Mouse (Mus musculus): ENCODE measurements at regions not wholly inside any gene's neighbourhood (a gene's known extent, or its start where the extent isn't known, plus 50 kb on each side); places are given as distances from the start of the nearest gene placed in this dataset.

DNA sequence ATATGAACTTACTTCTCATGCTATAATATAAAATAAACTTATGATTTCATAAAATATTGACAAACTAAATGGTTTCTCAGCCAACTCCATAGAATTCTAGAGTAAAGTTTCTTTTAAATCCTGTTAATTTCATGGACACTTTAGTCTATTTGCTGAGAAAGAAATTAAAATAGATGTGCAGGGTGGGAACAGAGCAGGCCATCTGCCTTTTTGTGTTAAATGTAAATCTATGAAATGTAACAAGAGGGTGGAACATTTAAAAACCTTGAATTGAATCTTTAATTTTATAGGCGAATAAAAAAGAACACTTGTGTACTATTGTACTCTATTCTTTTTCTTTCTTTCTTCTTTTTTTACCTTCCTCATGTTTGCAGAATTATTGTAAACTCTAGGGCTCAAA, 1050.7 kb downstream of the Tbl1xr1 start:
- no peak for DNase-seq (ENCODE audit: low read depth, low spot score)

GRCm38 (mm10) chr3:23135551-23135950, 1059.1 kb downstream of the Tbl1xr1 start:
- DNase-seq (ENCODE audit: low read depth, low spot score) = no peak

- no peak for DNase-seq (ENCODE audit: low read depth, low spot score)
Measured at GRCm38 (mm10) chr3:23138932-23139331, 1062.5 kb downstream of the Tbl1xr1 start.

- DNase-seq (ENCODE audit: low read depth, low spot score) = no peak
Measured at GRCm38 (mm10) chr3:23164828-23165450, 1088.5 kb downstream of the Tbl1xr1 start.

DNA sequence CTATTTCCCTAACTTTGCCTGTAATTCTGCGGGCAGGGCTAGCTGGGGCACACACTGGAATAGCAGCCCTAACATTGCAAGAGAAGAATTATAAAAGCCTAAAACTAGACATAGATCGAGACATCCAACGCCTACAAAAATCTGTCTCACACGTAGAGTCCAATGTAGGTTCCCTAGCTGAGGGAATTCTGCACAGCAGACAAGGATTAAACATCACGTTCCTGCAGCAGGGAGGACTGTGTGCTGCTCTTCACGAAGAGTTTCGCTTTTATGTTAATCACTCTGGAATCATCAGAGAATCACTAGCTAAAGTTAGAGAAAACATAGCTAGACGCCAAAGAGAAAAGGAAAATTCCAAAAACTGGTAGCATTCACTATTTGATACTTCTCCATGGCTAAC, 1106.9 kb downstream of the Tbl1xr1 start:
- no peak for DNase-seq (ENCODE audit: low read depth, low spot score)

DNA sequence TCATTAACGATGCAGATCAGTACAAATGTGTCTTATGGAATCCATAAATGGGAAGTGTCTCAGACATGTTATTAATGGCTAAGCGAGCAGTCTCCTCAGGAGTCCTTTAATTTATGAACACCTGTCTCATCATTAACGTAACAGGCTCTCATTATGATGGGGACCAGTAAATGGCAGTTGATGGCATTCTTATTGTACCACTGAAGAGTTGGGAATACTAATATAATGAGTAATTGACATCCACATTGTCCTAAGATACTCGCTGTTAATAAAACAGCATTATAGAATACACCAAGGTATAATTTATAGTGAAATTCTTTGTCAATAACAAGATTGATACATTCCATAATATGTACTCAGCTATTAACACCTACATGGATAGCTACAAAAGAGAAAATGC, 1112.0 kb downstream of the Tbl1xr1 start:
- DNase-seq (ENCODE audit: low read depth, low spot score) = no peak

- no peak for DNase-seq (ENCODE audit: low read depth, low spot score)
Measured at GRCm38 (mm10) chr3:23200056-23200455, 1123.6 kb downstream of the Tbl1xr1 start.

DNA sequence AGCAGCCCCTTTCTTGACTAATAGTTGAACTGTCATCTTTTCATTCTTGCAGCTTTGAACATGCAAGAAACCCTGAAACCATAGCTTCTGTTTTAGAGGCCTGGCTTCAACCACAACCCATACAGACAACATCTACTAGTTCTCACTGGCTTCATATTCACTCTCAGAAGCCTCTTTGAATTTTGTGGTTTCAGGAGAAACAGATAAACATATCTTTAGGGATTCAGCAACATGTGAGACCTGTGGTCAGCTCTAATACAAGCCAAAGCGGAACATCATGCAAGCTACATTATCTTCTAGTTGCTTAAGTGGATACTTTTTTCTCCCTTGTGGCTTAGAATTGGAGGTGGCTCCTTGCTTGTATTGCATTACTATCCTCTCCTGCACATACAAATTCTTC, 1138.0 kb downstream of the Tbl1xr1 start:
- DNase-seq (ENCODE audit: low read depth, low spot score) = no peak

DNA sequence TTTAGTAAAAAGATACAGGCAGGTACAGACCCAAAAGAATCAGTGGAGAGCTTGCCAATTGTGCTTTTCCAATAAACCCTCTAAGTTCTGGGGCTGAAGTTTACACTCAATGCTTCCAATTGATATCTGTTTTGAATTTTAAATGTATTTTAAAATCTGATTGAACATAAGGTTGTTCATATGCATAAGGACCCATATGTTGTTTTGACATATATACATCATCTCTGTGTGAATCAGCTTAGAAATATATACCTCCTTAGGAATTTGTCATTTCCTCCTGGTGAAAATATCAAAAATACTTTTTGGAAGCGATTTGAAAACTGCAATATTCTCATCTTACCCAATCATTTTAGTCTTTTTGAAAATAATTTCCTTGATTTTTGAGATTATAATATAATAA, 1140.3 kb downstream of the Tbl1xr1 start:
- DNase-seq (ENCODE audit: low read depth, low spot score) = peak; percentile 14

DNA sequence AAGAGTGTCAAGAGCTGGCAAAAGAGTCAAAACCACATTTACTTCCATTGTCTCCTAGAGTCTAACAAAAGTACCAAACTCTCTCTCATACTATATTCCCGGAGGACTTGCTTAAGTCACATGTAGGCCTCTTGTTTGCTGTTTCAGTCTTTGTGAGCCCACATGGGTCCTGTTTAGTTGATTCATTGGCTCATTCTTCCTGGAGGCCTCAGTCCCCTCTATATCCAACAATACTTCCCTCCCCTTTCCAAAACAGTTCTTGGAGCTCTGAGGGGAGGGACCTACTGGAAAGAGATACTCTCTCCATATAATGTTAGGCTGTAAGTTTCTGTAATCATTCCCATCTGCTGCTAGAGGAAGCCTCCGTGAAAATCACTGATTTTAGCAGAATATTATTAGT, 1171.8 kb downstream of the Tbl1xr1 start:
- DNase-seq (ENCODE audit: low read depth, low spot score) = no peak

DNA sequence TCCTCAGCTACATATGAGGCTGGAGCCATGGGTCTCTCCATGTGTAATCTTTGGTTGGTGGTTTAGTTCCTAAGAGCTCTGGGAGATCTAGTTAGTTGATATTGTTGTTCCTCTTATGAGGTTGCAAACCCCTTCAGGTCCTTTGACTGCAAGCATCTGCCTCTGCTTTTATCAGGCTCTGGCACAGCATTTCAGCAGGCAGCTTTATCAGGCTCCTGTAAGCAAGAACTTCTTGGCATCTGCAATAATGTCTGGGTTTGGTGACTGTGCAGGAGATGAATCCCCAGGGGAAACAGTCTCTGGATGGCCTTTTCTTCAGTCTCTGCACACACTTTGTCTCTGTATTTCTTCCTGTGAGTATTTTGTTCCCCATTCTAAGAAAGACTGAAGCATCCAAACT, 1175.7 kb downstream of the Tbl1xr1 start:
- no peak for DNase-seq (ENCODE audit: low read depth, low spot score)

- no peak for DNase-seq (ENCODE audit: low read depth, low spot score)
Measured at GRCm38 (mm10) chr3:23298818-23299217, 1222.4 kb downstream of the Tbl1xr1 start.

GRCm38 (mm10) chr3:23334216-23334615, 1257.8 kb downstream of the Tbl1xr1 start:
- DNase-seq (ENCODE audit: low read depth, low spot score) = no peak

- DNase-seq (ENCODE audit: low read depth, low spot score) = no peak
Measured at GRCm38 (mm10) chr3:23334958-23335357, 1258.5 kb downstream of the Tbl1xr1 start.

- no peak for DNase-seq (ENCODE audit: low read depth, low spot score)
Measured at GRCm38 (mm10) chr3:23374341-23374740, 1297.9 kb downstream of the Tbl1xr1 start.

DNA sequence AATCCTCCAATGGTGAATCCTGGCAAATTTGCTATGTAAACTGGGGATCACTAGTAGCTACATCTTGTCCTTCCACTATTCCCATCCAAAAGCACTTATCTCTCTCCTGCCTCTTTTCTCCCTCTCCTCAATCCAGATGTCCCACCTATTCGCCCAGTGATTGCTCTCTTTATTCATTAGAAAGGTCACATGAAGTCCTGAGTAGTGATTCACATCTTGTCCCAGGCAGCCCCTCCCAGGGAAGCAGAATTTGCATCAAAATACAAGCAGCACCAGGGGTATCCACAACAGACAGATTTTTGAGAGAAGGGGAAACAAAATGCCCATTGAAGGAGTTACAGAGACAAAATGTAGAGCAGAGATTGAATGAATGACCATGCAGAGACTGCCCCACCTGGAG, 1328.4 kb downstream of the Tbl1xr1 start:
- DNase-seq (ENCODE audit: low read depth, low spot score) = no peak

DNA sequence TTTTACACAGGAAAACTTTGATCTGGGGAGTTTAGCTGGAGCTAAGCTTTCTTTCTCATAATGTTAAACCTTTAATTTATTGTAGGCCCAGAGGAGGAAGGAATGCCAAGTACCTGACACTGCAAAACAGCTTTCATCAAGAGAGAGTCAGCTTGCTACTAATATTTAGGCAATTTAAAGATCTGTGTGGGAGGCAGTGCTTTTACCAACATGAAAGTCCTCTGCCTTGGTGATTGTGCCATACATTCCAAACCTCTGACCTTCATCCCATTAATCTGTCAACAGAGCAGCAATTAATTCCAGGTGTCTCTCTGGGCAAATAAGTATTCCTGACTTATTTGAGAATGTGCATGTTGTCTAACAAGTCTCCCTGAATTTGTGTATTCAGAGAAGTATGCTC, 1333.0 kb downstream of the Tbl1xr1 start:
- DNase-seq (ENCODE audit: low read depth, low spot score) = no peak

DNA sequence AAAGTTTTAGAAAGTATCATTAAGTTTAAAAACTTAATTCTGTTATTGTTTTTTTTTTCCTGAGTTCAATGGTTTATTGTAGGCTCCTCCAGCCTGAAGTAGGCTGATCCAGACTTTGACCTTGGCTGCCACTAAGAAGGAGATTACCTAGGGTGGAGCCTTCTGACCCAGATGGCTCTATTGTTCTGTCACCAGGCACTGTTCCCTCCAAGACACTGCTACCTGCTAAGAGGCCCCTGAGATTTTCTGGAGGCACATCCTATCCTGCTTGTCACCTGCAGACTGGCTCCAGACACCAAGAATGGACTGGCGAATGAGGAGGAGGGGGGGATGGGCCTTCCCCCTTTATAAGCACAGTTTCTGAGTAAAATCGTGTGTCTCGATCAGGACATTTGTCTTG, 1350.5 kb downstream of the Tbl1xr1 start:
- DNase-seq (ENCODE audit: low read depth, low spot score) = no peak

DNA sequence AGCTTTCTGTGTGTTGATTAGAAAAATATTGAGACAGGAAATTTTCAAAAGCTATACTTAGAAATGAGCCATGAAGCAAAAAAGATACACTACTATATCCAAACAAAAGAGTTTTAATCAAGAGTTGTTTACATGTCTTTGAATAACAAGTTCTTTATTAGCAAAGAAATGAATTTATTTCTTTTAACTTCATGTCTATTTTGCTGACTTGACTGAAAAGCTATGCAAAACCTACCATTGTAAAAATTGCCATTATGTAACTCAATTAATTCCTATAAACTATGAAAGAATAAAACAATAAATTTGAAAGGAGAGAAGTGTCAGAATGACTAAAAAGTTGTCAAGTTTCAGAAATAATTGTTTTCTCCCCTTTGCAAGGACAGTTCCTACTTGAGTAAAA, 1358.6 kb downstream of the Tbl1xr1 start:
- no peak for DNase-seq (ENCODE audit: low read depth, low spot score)

DNA sequence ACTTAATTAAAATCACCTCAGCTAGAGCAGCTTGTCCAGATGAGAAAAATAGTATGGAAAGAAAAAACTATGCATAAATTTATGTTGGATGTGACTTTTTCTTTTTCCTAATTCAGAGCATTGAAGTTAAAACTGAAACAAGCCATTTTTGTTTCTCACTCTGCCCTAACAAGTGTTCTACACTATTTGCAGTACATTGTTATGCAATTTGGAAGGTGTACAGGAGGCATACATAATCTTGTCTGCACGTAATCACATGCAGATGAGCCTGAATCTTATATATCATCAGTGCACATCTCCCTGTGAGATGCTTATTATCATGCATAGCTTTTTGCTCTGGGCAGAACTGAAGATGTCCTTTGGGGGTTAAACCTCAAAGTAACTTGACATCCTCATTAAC, 1381.3 kb downstream of the Tbl1xr1 start:
- no peak for DNase-seq (ENCODE audit: low read depth, low spot score)

GRCm38 (mm10) chr3:23499889-23500288, 1423.4 kb downstream of the Tbl1xr1 start:
- no peak for DNase-seq (ENCODE audit: low read depth, low spot score)

DNA sequence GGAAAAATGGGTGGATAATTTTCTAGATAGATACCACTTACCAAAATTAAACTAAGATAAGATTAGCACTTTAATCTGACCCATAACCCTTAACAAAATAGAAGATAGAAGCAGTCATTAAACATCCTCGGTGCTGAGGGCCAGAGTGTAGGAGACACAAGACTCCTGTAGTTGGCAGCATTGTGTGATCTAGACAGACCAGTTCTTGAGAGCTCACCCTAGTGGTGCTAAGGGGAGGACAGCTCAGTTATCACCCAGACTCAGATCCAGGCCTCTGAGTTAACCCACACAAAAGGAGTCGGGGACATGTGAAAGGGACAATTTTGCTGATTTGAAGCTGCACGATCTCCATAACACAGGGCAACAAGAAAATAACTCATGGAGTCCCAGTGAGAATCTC, 1471.1 kb downstream of the Tbl1xr1 start:
- no peak for DNase-seq (ENCODE audit: low read depth, low spot score)

- no peak for DNase-seq (ENCODE audit: low read depth, low spot score)
Measured at GRCm38 (mm10) chr3:23564340-23564739, 1487.9 kb downstream of the Tbl1xr1 start.

GRCm38 (mm10) chr3:23568806-23569205, 1492.4 kb downstream of the Tbl1xr1 start:
- DNase-seq (ENCODE audit: low read depth, low spot score) = no peak
